Mouse (Mus musculus) cortical plate, adult 2 months (tissue): ENCODE results near the gene Rps7. TPM values are rescaled to one million over a fixed set of nuclear protein-coding genes. Genes with fewer than 3 reads are reported as not detected.
A peak's percentile ranks its signal among the peaks of the same experiment; 100 is the strongest.

Experiments
- H3K27ac ChIP-seq: fragments of 200-500 bp; 2 replicates; pipeline ENCODE4 v1.5.1; 2012; ENCODE audit warnings: low read length, control low read depth, inconsistent platforms; ENCODE audit not compliant: insufficient read depth
- H3K4me1 ChIP-seq: fragments of 200-500 bp; 2 replicates; pipeline ENCODE4 v1.6.1; 2011; ENCODE audit warnings: low read length; ENCODE audit not compliant: control insufficient read depth, insufficient read depth
- H3K4me3 ChIP-seq: fragments of 200-500 bp; 2 replicates; pipeline ENCODE4 v1.5.1; 2011; ENCODE audit warnings: mild to moderate bottlenecking, low read length, control low read depth; ENCODE audit not compliant: insufficient read depth
- CTCF ChIP-seq: fragments of 200-500 bp; IDR thresholded peaks from 2 replicates; pipeline ENCODE4 v1.5.1; 2011; ENCODE audit warnings: mild to moderate bottlenecking, control low read depth, low read length; ENCODE audit not compliant: insufficient read depth; ENCODE audit errors: extremely low read depth
- POLR2A ChIP-seq: fragments of 200-500 bp; IDR thresholded peaks from 2 replicates; pipeline ENCODE4 v1.6.1; 2011; ENCODE audit warnings: mild to moderate bottlenecking, low read length, control low read depth; ENCODE audit not compliant: insufficient read depth; ENCODE audit errors: extremely low read depth
- polyA plus RNA-seq: library from polyadenylated mRNA; depleted of rRNA; stranded (reverse); fragments of >200 nt; gene quantifications from 2 replicates; pipeline ENCODE4 v1.2.3, GENCODE M21; 2012; rRNA removed

Rps7 gene
- polyA plus RNA-seq, result 368 and 372 TPM in 2 replicates

DNA sequence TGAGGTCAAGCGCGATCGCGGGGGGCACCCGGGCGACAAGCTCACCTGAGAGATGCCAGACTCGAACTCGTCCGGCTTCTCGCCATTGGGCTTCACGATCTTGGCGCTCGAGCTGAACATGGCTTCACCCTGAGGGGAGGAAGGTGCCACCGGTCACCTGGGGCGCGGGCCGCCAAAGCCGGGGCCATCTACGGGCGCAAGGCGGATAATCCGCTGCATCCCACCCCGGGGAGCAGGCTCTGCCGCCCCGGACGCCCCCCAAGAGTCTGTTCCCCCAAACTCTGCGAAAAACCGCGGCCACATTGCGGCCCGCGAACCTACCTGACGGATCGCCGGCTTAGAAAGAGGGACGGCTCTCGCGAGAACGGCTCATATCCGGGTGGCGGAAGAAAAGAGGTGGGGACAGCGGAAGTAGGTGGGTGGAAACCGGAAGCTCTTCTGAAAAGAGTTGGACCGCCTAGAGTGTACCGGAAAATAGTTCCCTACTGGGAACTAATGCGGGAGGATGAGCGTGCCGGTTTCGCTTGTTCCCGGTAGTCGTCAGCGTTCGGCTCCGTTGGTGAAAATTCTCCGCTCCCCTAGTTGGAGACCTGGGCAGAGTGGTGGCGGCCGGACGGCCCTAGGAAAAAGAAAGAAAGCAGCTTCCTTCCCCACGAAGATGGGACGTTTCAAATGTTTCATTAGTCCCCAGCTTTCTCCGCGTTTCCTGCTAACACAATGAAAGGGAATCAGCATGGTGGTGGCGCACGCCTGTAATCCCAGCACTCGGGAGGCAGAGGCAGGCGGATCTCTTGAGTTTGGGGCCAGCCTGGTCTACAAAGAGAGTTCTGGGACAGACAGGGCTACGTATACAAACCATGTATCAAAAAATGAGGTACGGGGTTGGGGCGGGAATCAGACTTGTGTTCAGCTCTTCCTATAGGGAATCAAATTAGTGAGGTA is at the start of gene Rps7:
TSS of gene Rps7 (minus strand) at position 419 of the 942 bp plus-strand sequence.
- Histone ChIP-seq H3K27ac (peak within 1 kb of the TSS; percentile 17; the same call in 1 of the 2 replicates), H3K4me3 (peak within 1 kb of the TSS; percentile 73), H3K4me1 (peaks cover 5% of the 10 kb centered on the region)
- peak; percentile 79 for TF ChIP-seq POLR2A
- no peak for TF ChIP-seq CTCF

- Histone ChIP-seq H3K27ac (peak overlapping the region; percentile 21; the same call in 1 of the 2 replicates), H3K4me3 (no peak overlapping the region), H3K4me1 (peaks cover 8% of the 10 kb centered on the region; the same call in 1 of the 2 replicates)
- TF ChIP-seq POLR2A (no peak), CTCF (no peak)
Measured at GRCm38 (mm10) chr12:28684674-28685073, 48.9 kb upstream of the Rps7 start.

- Histone ChIP-seq H3K4me3 (peak overlapping the region; percentile 67), H3K4me1 (peaks cover 4% of the 10 kb centered on the region), H3K27ac (peak overlapping the region; percentile 84)
- TF ChIP-seq CTCF (no peak), POLR2A (no peak)
Measured at GRCm38 (mm10) chr12:28675925-28676209, 40.1 kb upstream of the Rps7 start.

- Histone ChIP-seq H3K27ac (peak within 1 kb of the TSS; percentile 85), H3K4me3 (peak within 1 kb of the TSS; percentile 67), H3K4me1 (peaks cover 4% of the 10 kb centered on the region)
- TF ChIP-seq POLR2A (peak; percentile 63), CTCF (no peak)
Measured at GRCm38 (mm10) chr12:28675121-28675924, 39.6 kb upstream of the Rps7 start, which contains the start of gene Adi1. Adi1 (plus strand) TSS chr12:28675231.

DNA sequence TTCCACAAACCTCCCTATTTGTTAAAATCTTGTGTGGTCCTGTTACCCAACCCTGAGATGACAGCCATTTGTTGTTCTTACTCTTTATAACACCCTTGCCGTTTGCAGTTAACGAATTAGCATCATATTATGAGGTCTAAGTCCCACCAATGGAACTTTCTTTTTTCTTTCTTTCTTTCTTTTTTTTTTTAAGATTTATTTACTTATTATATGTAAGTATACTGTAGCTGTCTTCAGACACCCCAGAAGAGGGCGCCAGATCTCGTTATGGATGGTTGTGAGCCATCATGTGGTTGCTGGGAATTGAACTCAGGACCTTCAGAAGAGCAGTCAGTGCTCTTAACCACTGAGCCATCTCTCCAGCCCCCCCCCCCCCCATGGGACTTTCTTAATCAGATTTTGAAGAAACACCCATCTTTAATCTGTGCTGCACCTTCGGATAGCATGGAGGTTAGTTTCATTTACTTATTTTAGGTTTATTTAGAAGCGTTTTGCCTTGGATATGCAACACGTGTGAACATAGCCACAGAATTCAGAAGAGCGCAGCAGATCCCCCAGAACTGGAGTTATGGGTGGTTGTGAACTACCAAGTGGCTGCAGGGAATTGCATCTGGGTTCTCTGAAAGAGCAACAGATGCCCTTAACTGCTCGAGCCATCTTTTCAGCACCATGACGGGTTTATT is 38.4 kb upstream of the Rps7 start:
- Histone ChIP-seq H3K4me3 (no peak overlapping the region), H3K27ac (0 out of 2 replicates have a peak overlapping the region, but pooled peaks have one; percentile 85)
- TF ChIP-seq CTCF (no peak), POLR2A (no peak)

DNA sequence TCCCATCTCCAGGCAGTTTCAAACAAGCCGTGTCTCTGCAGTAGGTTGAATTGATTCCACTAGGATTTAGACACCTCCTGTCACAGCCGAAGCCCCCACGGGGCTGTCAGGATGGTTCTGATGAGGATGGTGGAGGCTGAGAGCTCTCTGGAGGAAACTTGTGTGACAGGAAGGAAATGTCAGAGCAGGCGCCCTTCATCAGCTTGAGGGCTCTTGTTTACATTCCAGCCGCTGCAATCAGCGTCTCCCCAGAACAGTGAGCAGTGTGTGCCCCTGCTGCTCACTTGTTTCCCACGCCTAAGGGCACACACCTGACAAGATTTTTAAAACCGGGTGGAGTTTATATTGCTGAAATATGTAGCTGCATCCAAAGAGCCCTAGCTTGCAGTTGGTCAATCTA is 31.5 kb upstream of the Rps7 start:
- Histone ChIP-seq H3K4me3 (no peak overlapping the region), H3K4me1 (no peaks in the 10 kb centered on the region), H3K27ac (no peak overlapping the region)
- no peak for TF ChIP-seq CTCF
- TF ChIP-seq POLR2A, result no peak

More for the DNA sequence above, 38.4 kb upstream of the Rps7 start:
- peaks cover 4% of the 10 kb centered on the region for H3K4me1 ChIP-seq

DNA sequence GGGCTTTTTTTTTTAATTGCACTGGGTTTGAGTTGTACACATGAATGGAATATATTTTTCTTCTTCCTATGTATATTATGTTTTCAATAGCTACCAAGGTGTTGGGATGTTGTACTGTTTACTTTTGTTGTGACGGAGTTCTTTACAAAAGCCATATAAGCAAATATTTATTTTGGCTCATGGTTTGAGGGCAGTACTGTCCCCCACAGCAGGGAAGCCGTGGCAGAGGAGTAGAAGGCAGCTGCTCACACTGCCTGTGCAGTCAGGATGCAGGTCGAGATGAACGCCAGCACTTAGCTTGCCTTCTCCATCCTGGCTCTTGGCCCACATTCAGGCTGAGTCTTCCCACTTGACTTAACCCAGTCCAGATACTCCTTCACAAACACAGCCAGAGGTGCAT is 31.0 kb upstream of the Rps7 start:
- Histone ChIP-seq H3K27ac (no peak overlapping the region), H3K4me3 (no peak overlapping the region), H3K4me1 (no peaks in the 10 kb centered on the region)
- TF ChIP-seq POLR2A (no peak), CTCF (no peak)

DNA sequence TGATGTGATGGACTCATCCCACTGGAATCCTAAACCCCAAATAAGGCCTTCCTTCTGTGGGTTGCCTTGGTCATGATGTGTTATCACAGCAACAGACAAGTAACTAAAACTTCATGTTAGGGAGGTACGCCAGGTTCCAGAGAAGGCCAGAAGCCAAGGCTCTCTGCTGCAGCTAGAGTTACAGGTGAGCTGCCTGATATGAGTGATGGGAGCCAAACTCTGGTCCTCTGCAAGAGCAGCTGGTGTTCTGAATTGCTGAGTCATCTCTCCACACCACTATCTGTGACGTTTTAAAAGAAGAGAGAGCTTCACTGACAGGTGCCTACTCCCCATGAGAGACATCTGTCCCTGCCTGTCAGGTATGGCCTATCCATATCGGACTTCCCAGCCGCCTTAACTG is 26.9 kb upstream of the Rps7 start:
- Histone ChIP-seq H3K4me1 (no peaks in the 10 kb centered on the region), H3K27ac (no peak overlapping the region), H3K4me3 (no peak overlapping the region)
- TF ChIP-seq CTCF, result no peak
- no peak for TF ChIP-seq POLR2A

DNA sequence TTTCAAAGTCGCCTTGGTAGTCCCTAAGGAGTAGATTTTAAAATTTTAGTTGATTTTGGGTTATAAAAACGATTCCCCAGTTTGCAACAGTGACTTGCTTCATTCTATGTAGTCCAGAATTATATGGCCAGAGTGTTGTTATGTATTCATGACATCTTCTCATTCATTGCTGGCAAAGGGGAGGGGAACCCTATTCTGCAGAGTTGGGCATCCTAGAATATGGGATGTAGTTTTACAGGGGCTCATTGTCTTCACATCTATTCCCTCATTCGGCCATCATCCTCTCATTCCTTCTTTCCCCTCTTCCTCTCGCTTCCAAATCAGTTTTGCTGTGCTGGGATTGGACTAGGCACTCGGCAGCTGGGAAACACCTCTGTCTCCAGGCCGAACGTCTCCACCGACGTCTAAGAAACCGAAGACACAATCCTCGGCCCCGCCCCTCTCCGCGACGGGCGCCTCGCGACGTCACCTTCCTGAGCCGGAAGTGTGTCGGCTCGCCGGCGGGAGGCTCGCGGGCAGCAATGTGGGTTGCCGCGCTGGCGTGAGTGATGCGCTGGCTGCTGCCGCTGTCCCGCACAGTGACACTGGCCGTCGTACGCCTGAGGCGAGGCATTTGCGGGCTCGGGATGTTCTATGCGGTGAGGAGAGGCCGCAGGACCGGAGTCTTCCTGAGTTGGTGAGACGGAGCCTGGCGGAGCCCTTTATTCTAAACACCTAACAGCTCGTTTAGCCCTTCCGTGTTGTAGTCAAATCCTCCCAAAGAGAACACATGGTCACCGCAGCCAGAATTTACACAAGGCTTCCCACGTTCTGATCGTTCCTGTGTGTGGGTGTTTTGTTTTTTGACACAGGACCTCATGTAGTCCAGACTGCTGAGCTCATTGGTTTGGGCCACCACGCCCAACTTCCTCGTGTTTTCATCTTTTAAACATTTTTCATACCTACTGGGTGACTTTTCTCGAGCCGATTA is 13.7 kb upstream of the Rps7 start, which contains the start of gene Rnaseh1:
TSS of gene Rnaseh1 (plus strand) at position 462 of the 970 bp plus-strand sequence.
- TF ChIP-seq POLR2A (peak; percentile 89; the same call in 1 of the 2 replicates), CTCF (no peak)
- peak within 1 kb of the TSS; percentile 74 for H3K4me3 ChIP-seq
- peaks cover 4% of the 10 kb centered on the region; the same call in 1 of the 2 replicates for H3K4me1 ChIP-seq
- H3K27ac ChIP-seq, result 0 out of 2 replicates have a peak within 1 kb of the TSS, but pooled peaks have one; percentile 45
